Mouse (Mus musculus) urinary bladder, postnatal 14 days (tissue): ENCODE measurements at regions not wholly inside any gene's neighbourhood (a gene's known extent, or its start where the extent isn't known, plus 50 kb on each side); places are given as distances from the start of the nearest gene placed in this dataset.

Experiments
- DNase-seq: peaks from one replicate; pipeline ENCODE4 v3.0.0; 2021; ENCODE audit warnings: low spot score

GRCm38 (mm10) chr8:89426969-89427368 is 383.0 kb upstream of the Sall1 start:
- no peak for DNase-seq

- no peak for DNase-seq
Observed at GRCm38 (mm10) chr8:89415287-89415686, 371.3 kb upstream of the Sall1 start.

GRCm38 (mm10) chr8:89412500-89412899 is 368.5 kb upstream of the Sall1 start:
- DNase-seq: no peak

DNA sequence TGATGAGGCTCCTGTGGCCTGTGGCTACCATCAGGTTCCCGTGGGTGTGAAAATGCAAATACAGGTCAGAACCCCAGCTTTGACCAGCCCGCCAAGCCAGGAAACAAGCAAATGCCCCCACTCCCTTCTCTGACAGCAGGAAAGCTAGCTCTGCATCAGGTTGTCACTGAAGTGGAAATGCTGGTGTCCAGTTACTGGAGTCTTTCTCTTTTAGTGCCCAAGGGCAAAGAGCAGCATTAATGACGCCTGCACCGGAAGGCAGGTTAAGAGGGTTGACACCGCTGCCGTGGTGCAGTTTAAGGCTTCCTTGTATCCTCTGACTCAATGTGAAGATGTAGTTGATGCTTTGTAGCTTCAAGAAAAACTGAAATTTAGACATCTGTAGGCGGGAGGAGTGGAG is 368.1 kb upstream of the Sall1 start:
- DNase-seq: no peak

DNA sequence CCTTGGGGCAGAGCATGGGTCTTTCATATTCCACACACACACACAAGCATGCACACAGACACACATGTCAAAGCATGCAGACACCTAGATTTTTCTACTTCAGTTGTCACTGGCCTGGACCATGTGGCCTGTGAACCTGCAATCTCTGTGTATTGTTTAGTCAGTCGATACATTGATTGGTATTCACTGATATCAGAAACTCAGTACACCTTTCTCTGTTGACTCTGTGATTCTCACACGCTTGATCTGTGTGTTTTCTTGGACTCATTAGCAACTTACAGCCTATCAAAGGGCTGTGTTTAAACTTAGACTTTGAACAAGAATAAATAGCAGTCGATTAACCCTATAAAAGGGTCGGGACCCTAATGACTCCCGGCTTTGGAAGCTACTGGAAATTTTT is 362.7 kb upstream of the Sall1 start:
- DNase-seq: no peak

DNA sequence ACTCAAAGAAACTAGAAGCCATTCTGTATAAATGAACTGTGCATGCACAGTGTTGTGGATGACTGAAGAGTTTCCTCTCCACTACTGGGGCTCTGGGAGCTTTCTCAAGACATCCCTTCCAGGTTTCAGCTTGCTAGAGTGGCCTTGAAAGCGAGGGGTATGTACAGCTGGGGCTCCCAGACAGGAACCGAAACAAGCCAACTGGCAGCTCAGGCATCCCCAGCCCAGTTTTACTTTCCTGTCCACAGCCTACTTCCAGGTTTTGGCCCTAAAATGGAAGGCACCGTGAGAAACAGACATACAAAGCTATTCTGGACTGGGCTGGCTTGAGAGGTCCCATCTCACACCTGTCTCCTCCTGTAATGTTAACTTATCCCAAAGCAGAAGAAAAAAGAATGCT is 360.3 kb upstream of the Sall1 start:
- no peak for DNase-seq

GRCm38 (mm10) chr8:89396673-89397072 is 352.7 kb upstream of the Sall1 start:
- no peak for DNase-seq

DNA sequence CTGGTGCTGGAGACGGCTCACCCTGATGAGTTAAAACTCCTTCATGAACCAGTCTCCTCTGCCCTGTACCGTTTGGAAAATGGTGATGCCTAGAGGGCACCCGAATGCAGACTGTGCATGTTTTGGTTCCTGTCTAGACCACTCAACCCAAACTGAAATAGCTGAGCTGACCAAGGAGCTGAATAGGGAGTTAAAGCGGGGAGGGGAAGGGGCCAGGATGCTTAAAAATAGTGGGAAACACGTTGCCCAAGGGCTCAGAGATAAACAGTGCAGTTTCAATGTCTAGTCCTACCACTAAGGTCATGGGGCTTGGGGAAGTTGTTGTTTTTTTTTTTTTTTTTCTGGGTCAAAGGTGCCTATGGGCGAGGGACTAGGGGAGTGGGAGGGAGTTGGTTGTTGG is 348.8 kb upstream of the Sall1 start:
- DNase-seq: no peak

DNA sequence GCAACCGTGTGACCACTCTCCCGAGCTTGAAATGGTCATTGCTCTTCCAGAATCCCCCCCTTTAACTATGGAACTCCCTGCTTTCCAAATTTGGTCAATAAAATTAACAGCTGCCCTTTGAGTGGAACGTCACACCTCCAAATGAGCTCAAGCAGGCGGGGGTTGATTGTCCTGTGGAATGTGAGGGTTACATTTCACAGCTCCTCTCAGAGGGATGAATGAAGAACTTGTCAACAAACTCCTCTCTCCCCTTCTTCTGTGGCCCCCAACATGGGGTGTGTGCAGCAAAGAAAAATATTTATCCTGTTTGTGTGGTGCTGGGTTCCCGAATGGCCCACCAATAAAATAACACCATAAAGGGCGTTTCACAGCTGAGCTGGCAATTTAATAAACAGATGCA is 344.8 kb upstream of the Sall1 start:
- DNase-seq: no peak

GRCm38 (mm10) chr8:89387295-89387694 is 343.3 kb upstream of the Sall1 start:
- DNase-seq: no peak

- DNase-seq: no peak
Observed at GRCm38 (mm10) chr8:89385028-89385427, 341.1 kb upstream of the Sall1 start.

DNA sequence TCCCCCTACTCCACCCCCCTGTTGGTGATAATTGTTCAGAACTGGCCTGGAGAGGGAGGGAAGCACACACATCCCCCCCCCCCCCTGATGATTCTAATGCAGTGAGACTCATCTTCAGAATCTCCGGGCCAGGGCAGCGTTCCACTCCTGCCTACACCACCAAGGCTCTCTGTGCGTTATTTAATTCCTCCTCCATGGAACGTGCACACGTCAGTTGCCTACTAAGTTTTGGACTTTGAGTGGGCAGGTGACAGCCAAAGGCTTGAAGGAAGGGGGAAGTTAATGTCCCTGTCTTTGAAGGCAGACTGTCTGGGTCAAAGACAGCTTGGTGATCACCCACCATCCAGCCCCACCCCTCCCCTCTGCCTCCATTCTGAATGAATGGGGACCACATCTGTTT is 339.8 kb upstream of the Sall1 start:
- DNase-seq: no peak

DNA sequence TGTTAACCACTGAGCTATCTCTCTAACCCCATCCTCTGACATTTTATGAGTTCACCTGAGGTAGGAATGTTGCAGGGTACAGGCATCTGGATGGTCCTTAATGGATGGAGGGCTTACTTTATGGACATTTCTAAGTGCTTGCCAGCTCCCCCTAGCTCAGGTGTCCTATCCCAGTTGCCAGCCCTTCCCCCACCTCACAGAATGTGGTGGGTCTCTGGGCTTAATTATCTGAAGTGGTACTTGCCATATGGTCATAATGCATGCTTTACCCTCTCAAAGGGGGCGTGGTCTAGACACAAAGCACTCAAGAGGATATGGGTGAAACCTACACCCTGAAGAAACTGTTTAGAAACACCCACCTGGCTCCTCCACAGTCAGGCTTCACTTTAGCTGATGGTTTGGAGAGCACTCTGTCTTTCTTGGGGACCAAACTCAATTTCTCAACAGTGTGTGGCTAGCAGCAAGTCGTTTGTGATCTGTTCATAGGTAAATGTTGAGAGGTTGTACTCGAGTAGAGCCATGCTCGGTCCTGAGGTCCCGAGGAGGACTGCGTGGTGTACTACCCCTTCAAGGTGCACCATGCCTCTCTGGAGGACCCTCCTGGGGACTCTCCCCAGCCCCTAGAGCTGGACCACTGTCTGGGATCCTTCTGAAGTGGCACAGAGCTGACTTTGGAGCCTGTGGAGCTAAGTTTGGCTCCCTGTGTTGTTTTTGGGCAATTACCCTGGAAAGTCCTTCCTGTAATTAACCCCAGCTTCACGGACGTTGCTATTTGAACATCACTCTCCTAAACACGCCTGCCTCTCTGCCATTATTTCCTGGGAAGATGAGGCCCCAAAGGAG is 338.8 kb upstream of the Sall1 start:
- DNase-seq: no peak

GRCm38 (mm10) chr8:89380436-89380835 is 336.5 kb upstream of the Sall1 start:
- no peak for DNase-seq

- no peak for DNase-seq
Observed at GRCm38 (mm10) chr8:89372761-89373160, 328.8 kb upstream of the Sall1 start.

- DNase-seq: no peak
Observed at GRCm38 (mm10) chr8:89371773-89372132, 327.8 kb upstream of the Sall1 start.

- DNase-seq: no peak
Observed at GRCm38 (mm10) chr8:89370816-89371772, 327.1 kb upstream of the Sall1 start.

DNA sequence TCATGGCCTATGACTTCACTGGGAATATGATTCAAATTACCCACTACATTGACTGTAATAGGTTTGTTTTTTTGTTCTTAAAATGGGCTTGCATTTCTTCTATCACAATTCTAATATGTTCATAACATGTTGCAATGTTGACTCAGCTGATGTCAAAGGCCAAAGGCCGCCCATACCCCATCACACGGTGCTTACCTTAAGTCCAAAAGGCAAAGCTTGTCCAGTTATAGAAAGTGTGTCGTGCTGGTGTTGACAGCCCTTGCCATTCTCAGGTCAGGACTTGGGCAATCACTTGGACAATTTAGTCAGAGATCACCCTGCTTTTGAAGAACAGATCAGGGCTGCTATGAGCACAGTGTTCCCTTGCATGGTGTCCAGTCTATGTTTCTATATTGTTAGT is 321.5 kb upstream of the Sall1 start:
- DNase-seq: no peak

DNA sequence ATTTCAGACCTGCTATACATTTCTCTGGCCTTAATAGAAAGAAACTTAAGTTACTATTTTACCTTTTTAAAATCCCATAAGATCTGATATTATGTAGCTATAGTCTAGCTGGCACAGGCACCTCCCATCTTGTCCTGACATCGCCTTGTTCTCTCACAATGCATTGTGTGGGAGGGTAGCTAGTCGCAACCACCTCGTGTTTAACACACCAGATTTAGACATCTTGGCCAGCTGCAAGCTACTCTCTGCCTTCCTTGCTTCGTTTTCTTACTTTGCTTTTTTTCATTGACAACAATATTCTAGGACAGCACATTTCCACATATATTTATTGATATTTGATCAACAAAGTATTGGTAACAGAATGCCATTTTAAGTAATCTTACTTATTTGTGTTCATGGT is 314.4 kb upstream of the Sall1 start:
- no peak for DNase-seq

GRCm38 (mm10) chr8:89345547-89345946 is 301.6 kb upstream of the Sall1 start:
- no peak for DNase-seq

DNA sequence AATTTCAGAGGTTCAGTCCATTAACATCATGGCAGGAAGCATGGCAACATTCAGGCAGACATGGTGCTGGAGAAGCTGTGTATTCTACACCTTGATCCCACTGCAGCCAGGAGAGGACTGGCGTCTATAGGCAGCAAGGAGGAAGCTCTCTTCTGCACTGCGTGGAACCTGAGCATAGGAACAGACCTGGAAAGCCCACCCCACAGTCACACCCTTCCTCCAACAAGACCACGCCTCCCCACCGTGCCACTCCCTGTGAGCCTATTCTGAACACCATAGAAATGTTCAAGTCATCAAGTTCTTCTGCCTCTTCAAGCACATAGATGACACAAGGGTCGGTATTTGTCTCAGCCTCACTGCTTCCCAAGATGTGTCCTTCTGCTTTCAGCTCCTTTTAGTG is 297.7 kb upstream of the Sall1 start:
- DNase-seq: no peak

- no peak for DNase-seq
Observed at GRCm38 (mm10) chr8:89335416-89335815, 291.5 kb upstream of the Sall1 start.

- DNase-seq: no peak
Observed at GRCm38 (mm10) chr8:89325751-89326351, 281.9 kb upstream of the Sall1 start.
